Mouse (Mus musculus) liver, embryonic 16.5 days (tissue): ENCODE measurements around the gene Src. TPM values are rescaled to one million over a fixed set of nuclear protein-coding genes. Genes with fewer than 3 reads are reported as not detected.

Experiments
- ATAC-seq: fragments of 200-750 bp; cut with Nextera tagmentation; 2 replicates; pipeline ENCODE4 v1.8.0; 2017; ENCODE audit warnings: low read depth, mild to moderate bottlenecking, moderate number of reproducible peaks, moderate library complexity
- H3K27ac ChIP-seq: fragments of 300-500 bp; sonication (generic); 2 replicates; pipeline ENCODE4 v1.5.1; 2014; ENCODE audit warnings: mild to moderate bottlenecking, low read length
- H3K27me3 ChIP-seq: fragments of 300-500 bp; sonication (generic); 2 replicates; pipeline ENCODE4 v1.6.1; 2014; ENCODE audit warnings: low read depth, low read length, mixed read lengths; ENCODE audit not compliant: control insufficient read depth, insufficient read depth
- H3K36me3 ChIP-seq: fragments of 300-500 bp; sonication (generic); 2 replicates; pipeline ENCODE4 v1.6.1; 2014; ENCODE audit warnings: mild to moderate bottlenecking; ENCODE audit not compliant: control insufficient read depth, insufficient read depth
- H3K4me1 ChIP-seq: fragments of 300-500 bp; sonication (generic); 2 replicates; pipeline ENCODE4 v1.6.1; 2014; ENCODE audit warnings: low read depth, low read length, mixed read lengths; ENCODE audit not compliant: control insufficient read depth
- H3K4me2 ChIP-seq: fragments of 300-500 bp; sonication (generic); 2 replicates; pipeline ENCODE4 v1.6.1; 2014; ENCODE audit warnings: low read depth, low read length, mixed read lengths
- H3K4me3 ChIP-seq: fragments of 300-500 bp; sonication (generic); 2 replicates; pipeline ENCODE4 v1.5.1; 2014; ENCODE audit warnings: low read depth, mild to moderate bottlenecking, low read length
- H3K9ac ChIP-seq: fragments of 300-500 bp; sonication (generic); 2 replicates; pipeline ENCODE4 v1.6.1; 2014; ENCODE audit warnings: low read depth, low read length
- H3K9me3 ChIP-seq: fragments of 300-500 bp; sonication (generic); replicated peaks from 2 replicates; pipeline ENCODE4 v1.6.1; 2016; ENCODE audit warnings: low read length; ENCODE audit not compliant: control insufficient read depth
- WGBS: fragments of 180-500 bp; shearing (Covaris S2); extraction: QIAGEN DNeasy Blood & Tissue Kit; methylation state at CpG from one replicate; pipeline ENCODE4 v1.1.7; 2014; ENCODE audit not compliant: insufficient replicate concordance; 5-methylcytosine and 5-hydroxymethylcytosine counted together
- polyA plus RNA-seq: library from polyadenylated mRNA; unstranded; fragments of >200 nt; fragmentation: Nextera tagmentation; extraction: Ambion mirVana; gene quantifications from 2 replicates; pipeline ENCODE4 v1.2.1, GENCODE M21; 2015

Src gene
- polyA plus RNA-seq, 1 experiment from 2014 or later = 1.5 TPM

DNA sequence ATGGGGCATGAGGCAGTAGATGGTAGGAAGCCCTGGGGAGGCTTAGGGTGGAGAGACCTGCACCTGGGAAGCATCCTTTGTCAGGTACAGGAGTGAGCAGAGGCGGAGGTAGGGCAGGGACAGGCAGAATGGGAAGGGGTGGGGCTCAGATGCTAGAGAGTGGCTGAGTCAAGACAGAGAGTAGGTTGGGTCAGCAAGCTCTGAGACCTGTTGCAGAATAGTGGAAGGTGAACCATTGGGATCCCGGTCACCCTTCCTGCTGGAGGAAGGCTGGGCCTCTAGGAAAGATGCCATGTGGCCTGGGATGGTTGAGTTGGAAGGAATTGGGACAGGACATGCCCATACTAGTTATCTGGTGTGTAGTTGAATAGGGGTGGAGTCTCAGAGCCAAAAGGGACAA, 25.9 kb upstream of the Src start:
- Histone ChIP-seq H3K9me3 (no peaks in the 10 kb centered on the region), H3K4me3 (no peak overlapping the region), H3K4me2 (no peak overlapping the region), H3K27me3 (no peaks in the 10 kb centered on the region), H3K9ac (no peak overlapping the region), H3K4me1 (no peaks in the 10 kb centered on the region), H3K27ac (no peak overlapping the region), H3K36me3 (peaks cover 2% of the 10 kb centered on the region; the same call in 1 of the 2 replicates)
- 78% methylated on average over 2 of the region's 2 CpGs for whole genome bisulfite sequencing
- no peak for ATAC-seq

DNA sequence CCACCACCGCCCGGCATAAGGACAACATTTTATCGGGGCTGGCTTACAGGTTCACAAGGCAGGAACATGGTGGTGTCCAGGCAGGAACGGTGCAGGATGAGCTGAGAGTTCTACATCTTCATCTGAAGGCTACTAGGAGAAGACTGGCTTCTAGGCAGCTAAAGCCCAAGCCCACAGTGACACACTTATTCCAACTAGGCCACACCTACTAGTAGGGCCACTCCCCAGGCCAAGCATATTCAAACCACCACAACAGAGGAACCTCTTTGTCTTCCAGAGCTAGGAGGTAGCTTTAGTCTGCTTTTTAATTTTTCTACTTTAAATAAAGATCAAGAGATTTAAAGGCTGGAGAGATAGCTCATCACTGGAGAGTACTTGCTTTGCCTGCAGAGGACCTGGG, 24.7 kb upstream of the Src start:
- Histone ChIP-seq H3K27ac (no peak overlapping the region), H3K27me3 (no peaks in the 10 kb centered on the region), H3K4me3 (no peak overlapping the region), H3K4me2 (no peak overlapping the region), H3K9ac (no peak overlapping the region), H3K4me1 (no peaks in the 10 kb centered on the region), H3K36me3 (peaks cover 7% of the 10 kb centered on the region), H3K9me3 (no peaks in the 10 kb centered on the region; the same call in 1 of the 2 replicates)
- ATAC-seq = no peak
- WGBS = 87% methylated on average over 4 of the region's 4 CpGs

DNA sequence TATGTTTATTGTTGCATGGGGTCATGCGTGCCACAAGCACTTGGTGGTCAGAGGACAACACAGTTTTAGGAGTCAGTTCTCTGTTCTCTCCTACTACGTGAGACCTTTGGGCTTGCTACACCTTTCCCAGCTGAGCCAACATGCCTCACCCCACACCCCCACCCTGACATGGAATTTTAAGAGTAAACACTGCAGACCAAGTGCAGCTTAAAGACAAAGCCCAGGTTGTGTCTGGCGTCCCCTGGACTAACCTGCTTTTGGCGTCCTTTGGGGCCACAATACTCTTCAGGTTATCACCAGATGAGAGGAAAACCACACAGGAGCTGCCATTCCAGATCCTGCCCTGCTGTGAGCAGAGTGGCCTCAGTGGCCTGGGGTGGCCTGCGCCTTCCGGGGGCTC, 23.4 kb upstream of the Src start:
- H3K4me2 ChIP-seq = no peak overlapping the region
- H3K27me3 ChIP-seq = no peaks in the 10 kb centered on the region
- peaks cover 10% of the 10 kb centered on the region for H3K36me3 ChIP-seq
- 56% methylated on average over 6 of the region's 6 CpGs for WGBS
- no peak for ATAC-seq
- H3K4me3 ChIP-seq = no peak overlapping the region
- no peaks in the 10 kb centered on the region; the same call in 1 of the 2 replicates for H3K9me3 ChIP-seq
- no peak overlapping the region for H3K9ac ChIP-seq
- no peaks in the 10 kb centered on the region for H3K4me1 ChIP-seq
- no peak overlapping the region for H3K27ac ChIP-seq

DNA sequence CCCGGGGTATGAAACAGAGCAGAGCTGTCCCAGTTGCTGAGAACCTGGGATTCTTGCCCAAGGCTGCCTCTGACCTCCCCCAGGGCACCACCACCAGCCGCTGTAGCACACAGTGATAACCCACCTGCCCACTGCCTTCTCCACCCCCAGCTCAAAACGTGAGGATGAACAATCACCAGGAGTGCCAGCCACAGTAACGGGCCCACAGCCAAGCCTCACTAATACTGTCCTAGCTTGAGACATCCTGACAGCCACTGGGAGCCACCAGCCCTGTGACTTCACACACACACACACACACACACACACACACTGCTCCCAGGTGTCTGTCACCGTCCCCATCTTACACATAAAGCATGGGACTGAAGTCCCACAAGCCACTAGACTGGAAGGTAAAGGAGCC, 22.9 kb upstream of the Src start:
- WGBS = 63% methylated on average over 5 of the region's 5 CpGs
- H3K36me3 ChIP-seq = peaks cover 10% of the 10 kb centered on the region
- H3K9me3 ChIP-seq = no peaks in the 10 kb centered on the region; the same call in 1 of the 2 replicates
- ATAC-seq = no peak
- no peaks in the 10 kb centered on the region for H3K4me1 ChIP-seq
- no peak overlapping the region for H3K4me2 ChIP-seq
- H3K9ac ChIP-seq = no peak overlapping the region
- no peaks in the 10 kb centered on the region for H3K27me3 ChIP-seq
- H3K27ac ChIP-seq = no peak overlapping the region
- no peak overlapping the region for H3K4me3 ChIP-seq

DNA sequence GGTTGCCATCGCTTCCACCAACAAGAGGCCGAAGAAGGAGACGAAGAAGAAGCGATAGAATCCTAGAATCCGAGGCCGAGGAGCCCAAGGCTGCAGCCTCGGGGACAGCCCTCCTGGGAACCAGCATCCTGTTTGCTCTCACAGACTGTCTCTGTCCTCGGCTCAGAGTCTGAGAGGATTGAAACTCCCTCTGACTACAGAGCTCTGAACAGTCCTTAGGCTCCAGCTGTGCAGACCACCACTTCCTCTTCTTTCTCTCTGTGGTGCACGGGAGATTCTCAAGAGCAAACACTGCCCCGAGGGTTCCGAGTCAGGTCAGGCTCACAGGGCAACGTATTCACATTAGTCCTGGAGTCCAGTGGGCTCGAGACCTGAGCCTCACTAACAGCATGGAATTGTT, 22.3 kb upstream of the Src start:
- H3K9me3 ChIP-seq = no peaks in the 10 kb centered on the region; the same call in 1 of the 2 replicates
- H3K36me3 ChIP-seq = peaks cover 10% of the 10 kb centered on the region
- no peak overlapping the region for H3K4me2 ChIP-seq
- no peak overlapping the region for H3K27ac ChIP-seq
- H3K27me3 ChIP-seq = no peaks in the 10 kb centered on the region
- WGBS = 44% methylated on average over 13 of the region's 13 CpGs
- H3K4me3 ChIP-seq = no peak overlapping the region
- no peak for ATAC-seq
- H3K4me1 ChIP-seq = no peaks in the 10 kb centered on the region
- no peak overlapping the region for H3K9ac ChIP-seq

DNA sequence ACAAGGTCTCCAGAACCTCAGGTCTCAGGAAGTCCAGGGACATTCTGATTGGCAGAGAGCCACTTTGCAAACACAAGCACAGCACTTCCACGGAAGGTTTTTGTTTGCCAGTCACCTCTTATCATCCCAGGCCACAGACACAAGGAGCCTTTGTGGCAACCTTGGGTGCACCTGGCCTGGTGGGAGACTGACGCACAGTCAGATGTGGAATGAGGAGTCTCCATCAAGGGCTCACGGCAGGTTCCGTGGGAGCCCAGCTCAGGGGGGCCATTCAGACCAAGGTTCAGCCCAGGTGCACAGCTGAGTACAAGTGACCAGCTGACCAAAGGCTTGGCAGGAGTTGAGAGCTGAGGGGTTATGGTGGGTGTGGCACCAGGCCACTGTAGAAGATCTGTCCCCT, 20.9 kb upstream of the Src start:
- ATAC-seq = no peak
- H3K27ac ChIP-seq = no peak overlapping the region

DNA sequence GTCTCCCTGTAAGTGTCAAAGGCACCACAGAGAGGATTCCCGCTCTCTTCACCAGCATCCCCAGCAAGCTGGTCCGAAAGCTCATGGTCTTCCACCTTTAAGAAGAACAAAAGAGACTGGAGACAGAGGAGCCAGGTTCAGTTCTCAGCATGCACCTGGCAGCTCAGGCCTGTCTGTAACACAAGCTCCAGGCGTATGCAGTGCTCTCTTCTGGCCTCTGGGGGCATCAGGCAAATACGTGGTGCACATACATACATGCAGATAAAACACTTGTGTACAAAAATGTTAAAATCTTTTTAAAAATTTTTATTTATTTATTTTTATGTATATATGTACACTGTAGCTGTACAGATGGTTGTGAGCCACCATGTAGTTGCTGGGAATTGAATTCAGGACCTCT, 19.7 kb upstream of the Src start:
- Histone ChIP-seq H3K27ac (no peak overlapping the region), H3K9me3 (no peaks in the 10 kb centered on the region; the same call in 1 of the 2 replicates), H3K36me3 (peaks cover 10% of the 10 kb centered on the region), H3K4me2 (no peak overlapping the region), H3K27me3 (no peaks in the 10 kb centered on the region), H3K9ac (no peak overlapping the region), H3K4me1 (no peaks in the 10 kb centered on the region), H3K4me3 (no peak overlapping the region)
- ATAC-seq = no peak
- 82% methylated on average over 4 of the region's 4 CpGs for WGBS

More for the DNA sequence above, 20.9 kb upstream of the Src start:
- Histone ChIP-seq H3K9ac (no peak overlapping the region), H3K9me3 (no peaks in the 10 kb centered on the region; the same call in 1 of the 2 replicates), H3K4me1 (no peaks in the 10 kb centered on the region), H3K4me3 (no peak overlapping the region), H3K4me2 (no peak overlapping the region), H3K27me3 (no peaks in the 10 kb centered on the region), H3K36me3 (peaks cover 10% of the 10 kb centered on the region)
- 70% methylated on average over 4 of the region's 4 CpGs for WGBS

DNA sequence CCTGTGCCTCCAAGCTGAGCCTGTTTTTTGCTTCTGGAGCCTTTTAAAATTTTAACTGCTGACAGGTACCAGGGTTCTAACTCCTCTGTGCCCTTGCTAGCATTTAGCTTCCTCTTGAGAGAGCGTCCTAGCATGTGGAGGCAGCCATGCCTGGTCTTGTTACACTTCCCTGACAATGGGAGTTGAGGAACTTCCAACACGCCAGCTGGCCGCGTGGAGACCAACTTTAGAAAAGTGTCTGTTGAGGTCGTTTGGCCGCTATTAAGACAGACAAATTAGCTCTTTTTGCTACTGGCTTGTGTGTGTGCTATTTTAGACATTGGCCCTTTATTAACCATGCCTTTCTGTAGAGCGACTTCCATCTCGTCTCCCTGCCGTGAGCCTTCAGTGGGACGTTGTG, 18.4 kb upstream of the Src start:
- Histone ChIP-seq H3K9me3 (no peaks in the 10 kb centered on the region; the same call in 1 of the 2 replicates), H3K27ac (no peak overlapping the region), H3K4me3 (no peak overlapping the region), H3K9ac (no peak overlapping the region), H3K4me2 (no peak overlapping the region), H3K4me1 (no peaks in the 10 kb centered on the region), H3K36me3 (peaks cover 10% of the 10 kb centered on the region), H3K27me3 (no peaks in the 10 kb centered on the region)
- no peak for ATAC-seq
- WGBS = 70% methylated on average over 10 of the region's 10 CpGs

DNA sequence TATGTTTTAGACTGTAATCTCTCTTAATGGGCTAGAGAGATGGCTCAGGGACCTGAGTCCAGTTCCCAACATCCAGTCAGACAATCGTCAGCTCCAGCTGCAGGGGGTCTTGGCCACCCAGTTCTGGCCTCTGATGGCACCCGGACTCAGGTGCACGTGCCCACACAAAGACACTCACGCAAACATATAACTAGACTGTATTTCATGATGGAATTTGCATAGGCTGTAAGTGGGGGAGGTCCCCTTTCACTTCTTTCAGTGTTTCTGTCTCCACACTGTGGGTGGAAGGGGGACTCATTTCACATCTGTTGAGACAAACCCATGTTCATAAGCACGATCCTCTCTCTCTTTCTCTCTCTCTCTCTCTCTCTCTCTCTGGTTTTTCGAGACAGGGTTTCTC, 17.8 kb upstream of the Src start:
- ATAC-seq = no peak
- 73% methylated on average over 6 of the region's 6 CpGs for WGBS
- H3K36me3 ChIP-seq = peaks cover 10% of the 10 kb centered on the region
- no peaks in the 10 kb centered on the region; the same call in 1 of the 2 replicates for H3K9me3 ChIP-seq
- H3K9ac ChIP-seq = no peak overlapping the region
- no peak overlapping the region for H3K27ac ChIP-seq
- no peaks in the 10 kb centered on the region for H3K27me3 ChIP-seq
- H3K4me1 ChIP-seq = no peaks in the 10 kb centered on the region; the same call in 1 of the 2 replicates
- H3K4me2 ChIP-seq = no peak overlapping the region
- no peak overlapping the region for H3K4me3 ChIP-seq
